Mouse (Mus musculus) spleen, postnatal 10 days (tissue): ENCODE data around the gene Ino80d.

Experiments
- DNase-seq, 2 experiments: peaks; one replicate each; pipeline ENCODE4 v3.0.0; 2021 to 2022; ENCODE audit warnings: low spot score in 2 of 2

Ino80d gene

DNA sequence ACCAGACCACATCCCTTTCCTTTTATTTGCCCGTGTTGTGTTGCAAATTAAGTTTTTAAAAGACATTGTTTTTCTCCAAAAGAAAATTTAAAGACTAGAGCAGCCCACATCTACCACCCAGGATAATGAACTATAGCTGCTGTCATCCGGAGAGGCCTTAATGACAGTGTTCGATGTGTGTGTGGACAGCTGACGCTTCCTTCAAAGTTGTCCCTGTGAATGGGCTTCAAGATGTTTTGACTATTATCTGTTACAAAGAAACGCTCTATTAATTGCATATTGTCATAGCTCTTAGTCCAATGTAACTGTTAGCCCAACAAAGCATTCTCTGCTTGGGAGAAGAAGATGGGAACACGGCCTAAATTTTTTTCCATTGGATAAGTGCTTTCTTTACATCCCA, 200.0 kb downstream of the Ino80d start:
- DNase-seq = no peak

DNA sequence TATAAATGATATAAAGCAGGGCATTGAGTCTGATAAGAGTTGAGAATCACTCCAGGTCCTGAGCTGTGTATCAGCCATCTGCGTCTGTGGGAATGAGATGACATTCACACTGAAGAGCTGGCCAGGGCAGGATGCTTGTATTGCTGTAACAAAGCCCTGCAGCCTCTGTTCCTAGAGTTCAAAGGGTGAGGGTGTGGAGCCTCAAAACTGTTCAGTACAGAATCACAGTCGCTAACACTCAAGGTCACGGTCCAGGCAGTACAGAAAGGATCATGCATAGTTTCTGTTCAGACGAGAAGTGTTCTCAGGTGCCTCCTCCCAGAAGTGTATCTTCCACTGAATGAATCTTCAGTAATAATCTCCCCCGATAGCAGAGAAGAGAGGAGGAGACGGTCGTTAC, 203.0 kb downstream of the Ino80d start:
- DNase-seq = no peak

DNA sequence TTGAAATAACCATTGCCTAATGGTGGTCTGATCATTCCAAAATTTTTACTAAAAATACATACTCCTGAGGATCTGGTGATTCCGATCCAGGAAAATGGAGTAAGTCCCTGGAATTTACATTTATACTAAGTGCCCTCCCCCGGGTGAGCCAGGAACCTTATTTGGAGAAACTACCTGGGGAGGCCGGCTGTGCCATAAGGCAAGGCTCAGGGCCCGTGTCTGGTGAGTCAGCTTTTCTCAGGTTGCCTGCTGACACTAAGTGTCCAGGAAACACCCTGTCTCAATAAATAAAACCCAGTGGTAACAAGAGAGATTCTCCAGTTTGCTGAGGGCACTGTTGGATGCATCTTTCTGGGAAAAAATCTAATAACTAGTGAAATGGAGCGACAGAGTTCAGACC, 205.3 kb downstream of the Ino80d start:
- no peak for DNase-seq

DNA sequence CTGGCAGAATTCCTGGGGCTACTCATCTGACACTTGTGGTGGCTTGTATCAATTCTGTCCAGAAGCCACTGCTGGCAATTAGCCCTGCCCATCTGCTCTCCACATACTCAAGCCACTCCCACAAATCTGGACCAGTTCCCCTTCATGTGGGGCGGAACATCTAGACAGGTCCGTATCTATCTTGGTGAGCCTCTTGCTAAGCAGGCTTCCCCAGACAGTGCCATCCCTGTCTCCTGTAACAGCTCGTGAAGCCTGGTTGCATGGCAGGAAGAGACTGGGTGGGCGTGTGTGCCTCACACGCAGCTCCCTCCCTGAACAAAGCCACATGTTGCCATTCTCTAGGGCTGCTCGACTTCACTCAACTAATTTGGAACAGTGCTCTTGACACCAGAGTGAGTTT, 206.0 kb downstream of the Ino80d start:
- no peak for DNase-seq
